Mouse (Mus musculus) MEL (cell line): ENCODE data around the gene Exoc3l. TPM values are rescaled to one million over a fixed set of nuclear protein-coding genes. Genes with fewer than 3 reads are reported as not detected.

Source experiments
- DNase-seq: peaks from one replicate; pipeline ENCODE4 v3.0.0; 2011; ENCODE audit warnings: low read depth, low spot score
- H3K27ac ChIP-seq: 2 replicates; pipeline ENCODE4 v1.5.1; 2012; ENCODE audit warnings: low read depth, mild to moderate bottlenecking, control low read depth, low read length, moderate library complexity; ENCODE audit not compliant: control insufficient read depth
- H3K27me3 ChIP-seq, 2 experiments: fragments of 150-350 bp in 1 of 2; sonication (generic) in 1 of 2; 2 replicates each; pipeline ENCODE4 v1.6.1; 2012; ENCODE audit warnings: low read length in 2 of 2, mild to moderate bottlenecking in 2 of 2, improper control_type of control experiment in 1 of 2, moderate library complexity in 1 of 2; ENCODE audit not compliant: insufficient read depth in 2 of 2, control insufficient read depth in 1 of 2
- H3K36me3 ChIP-seq, 2 experiments: 2 replicates each; pipeline ENCODE4 v1.6.1; 2012 to 2014; ENCODE audit warnings: low read length in 2 of 2, improper control_type of control experiment in 1 of 2, inconsistent platforms in 1 of 2, mild to moderate bottlenecking in 1 of 2; ENCODE audit not compliant: insufficient read depth in 2 of 2, control insufficient read depth in 1 of 2
- H3K4me1 ChIP-seq, 2 experiments: fragments of 150-350 bp in 1 of 2; sonication (generic) in 1 of 2; 2 replicates each; pipeline ENCODE4 v1.6.1; 2012; ENCODE audit warnings: low read length in 2 of 2, improper control_type of control experiment in 1 of 2, mild to moderate bottlenecking in 1 of 2; ENCODE audit not compliant: insufficient read depth in 2 of 2, control insufficient read depth in 1 of 2
- H3K4me3 ChIP-seq, 2 experiments: fragments of 150-350 bp in 1 of 2; sonication (generic) in 1 of 2; 2 replicates each; pipeline ENCODE4 v1.5.1; 2012; ENCODE audit warnings: low read depth in 2 of 2, low read length in 2 of 2, mild to moderate bottlenecking in 2 of 2, moderate library complexity in 2 of 2, control low read depth in 1 of 2, improper control_type of control experiment in 1 of 2; ENCODE audit not compliant: control insufficient read depth in 1 of 2, insufficient read depth in 1 of 2
- H3K79me2 ChIP-seq: 2 replicates; pipeline ENCODE4 v1.6.1; 2012; ENCODE audit warnings: mild to moderate bottlenecking, low read length, moderate library complexity; ENCODE audit not compliant: control insufficient read depth, poor library complexity, insufficient read depth
- H3K9ac ChIP-seq: 2 replicates; pipeline ENCODE4 v1.6.1; 2012; ENCODE audit warnings: low read depth, mild to moderate bottlenecking, control low read depth, low read length, moderate library complexity; ENCODE audit not compliant: control insufficient read depth, poor library complexity, severe bottlenecking
- H3K9me3 ChIP-seq: fragments of 150-350 bp; sonication (generic); replicated peaks from 2 replicates; pipeline ENCODE4 v1.6.1; 2012; ENCODE audit warnings: mild to moderate bottlenecking, low read length, improper control_type of control experiment, moderate library complexity; ENCODE audit not compliant: insufficient read depth
- BHLHE40 ChIP-seq: IDR thresholded peaks from 2 replicates; pipeline ENCODE4 v1.6.1; 2012; ENCODE audit warnings: low read depth, mild to moderate bottlenecking, inconsistent platforms, low read length, improper control_type of control experiment, borderline replicate concordance
- CHD1 ChIP-seq: IDR thresholded peaks from 2 replicates; pipeline ENCODE4 v1.6.1; 2012; ENCODE audit warnings: low read depth, mild to moderate bottlenecking, inconsistent platforms, low read length, improper control_type of control experiment
- CHD2 ChIP-seq: IDR thresholded peaks from 2 replicates; pipeline ENCODE4 v1.6.1; 2011; ENCODE audit warnings: low read length, improper control_type of control experiment
- CTCF ChIP-seq, 3 experiments: IDR thresholded peaks in 2 of 3; conservative IDR thresholded peaks in 1 of 3; 2 replicates each; pipeline ENCODE4 v1.5.1; 2011 to 2012; ENCODE audit warnings: low read length in 3 of 3, low read depth in 2 of 3, mild to moderate bottlenecking in 2 of 3, improper control_type of control experiment in 1 of 3, inconsistent platforms in 1 of 3, mixed read lengths in 1 of 3, moderate library complexity in 1 of 3; ENCODE audit not compliant: control insufficient read depth in 1 of 3, insufficient read depth in 1 of 3, poor library complexity in 1 of 3, severe bottlenecking in 1 of 3
- E2F4 ChIP-seq: IDR thresholded peaks from 2 replicates; pipeline ENCODE4 v1.6.1; 2011; ENCODE audit warnings: low read depth, low read length, improper control_type of control experiment, borderline replicate concordance
- ETS1 ChIP-seq: IDR thresholded peaks from 2 replicates; pipeline ENCODE4 v1.6.1; 2012; ENCODE audit warnings: low read depth, mild to moderate bottlenecking, inconsistent platforms, low read length, improper control_type of control experiment, moderate library complexity
- GATA1 ChIP-seq: IDR thresholded peaks from 2 replicates; pipeline ENCODE4 v1.6.1; 2011; ENCODE audit warnings: low read depth, low read length, improper control_type of control experiment
- HCFC1 ChIP-seq: IDR thresholded peaks from 2 replicates; pipeline ENCODE4 v1.6.1; 2012; ENCODE audit warnings: low read depth, mild to moderate bottlenecking, inconsistent platforms, low read length, improper control_type of control experiment, moderate library complexity
- JUND ChIP-seq: IDR thresholded peaks from 2 replicates; pipeline ENCODE4 v1.6.1; 2011; ENCODE audit warnings: low read depth, mild to moderate bottlenecking, improper control_type of control experiment, low read length
- KAT2A ChIP-seq: conservative IDR thresholded peaks from 2 replicates; pipeline ENCODE4 v1.6.1; 2012; ENCODE audit warnings: low read depth, low read length, improper control_type of control experiment, inconsistent platforms
- MAX ChIP-seq: IDR thresholded peaks from 2 replicates; pipeline ENCODE4 v1.6.1; 2011; ENCODE audit warnings: low read length, improper control_type of control experiment
- MAZ ChIP-seq: IDR thresholded peaks from 2 replicates; pipeline ENCODE4 v1.6.1; 2012; ENCODE audit warnings: low read depth, mild to moderate bottlenecking, inconsistent platforms, low read length, improper control_type of control experiment
- MXI1 ChIP-seq: IDR thresholded peaks from 2 replicates; pipeline ENCODE4 v1.6.1; 2011; ENCODE audit warnings: mild to moderate bottlenecking, low read depth, low read length, improper control_type of control experiment
- MYB ChIP-seq: IDR thresholded peaks from 2 replicates; pipeline ENCODE4 v1.6.1; 2011; ENCODE audit warnings: mild to moderate bottlenecking, low read depth, low read length, improper control_type of control experiment
- MYC ChIP-seq: IDR thresholded peaks from 2 replicates; pipeline ENCODE4 v1.6.1; 2011; ENCODE audit warnings: low read depth, mild to moderate bottlenecking, low read length, improper control_type of control experiment, moderate library complexity
- NELFE ChIP-seq: IDR thresholded peaks from 2 replicates; pipeline ENCODE4 v1.6.1; 2011; ENCODE audit warnings: low read depth, low read length, improper control_type of control experiment
- NRF1 ChIP-seq: IDR thresholded peaks from 2 replicates; pipeline ENCODE4 v1.6.1; 2014; ENCODE audit warnings: low read depth, mild to moderate bottlenecking, inconsistent platforms, low read length, improper control_type of control experiment, moderate library complexity; ENCODE audit not compliant: poor library complexity, insufficient read depth, severe bottlenecking
- POLR2A ChIP-seq, 2 experiments: IDR thresholded peaks; 2 replicates each; pipeline ENCODE4 v1.6.1; 2011 to 2012; ENCODE audit warnings: low read length in 2 of 2, mild to moderate bottlenecking in 2 of 2, control low read depth in 1 of 2, improper control_type of control experiment in 1 of 2, low read depth in 1 of 2, moderate library complexity in 1 of 2; ENCODE audit not compliant: control insufficient read depth in 1 of 2, insufficient read depth in 1 of 2, poor library complexity in 1 of 2
- POLR2AphosphoS2 ChIP-seq: IDR thresholded peaks from 2 replicates; pipeline ENCODE4 v1.6.1; 2011; ENCODE audit warnings: low read length, improper control_type of control experiment
- POLR2AphosphoS5 ChIP-seq: IDR thresholded peaks from 2 replicates; pipeline ENCODE4 v1.6.1; 2012; ENCODE audit warnings: low read depth, borderline replicate concordance, mild to moderate bottlenecking, inconsistent platforms, low read length, moderate library complexity, mixed read lengths
- RCOR1 ChIP-seq: IDR thresholded peaks from 2 replicates; pipeline ENCODE4 v1.6.1; 2012; ENCODE audit warnings: low read depth, mild to moderate bottlenecking, inconsistent platforms, low read length, improper control_type of control experiment
- SIN3A ChIP-seq: IDR thresholded peaks from 2 replicates; pipeline ENCODE4 v1.6.1; 2012; ENCODE audit warnings: low read length, improper control_type of control experiment, inconsistent platforms
- SMC3 ChIP-seq: IDR thresholded peaks from 2 replicates; pipeline ENCODE4 v1.6.1; 2011; ENCODE audit warnings: low read depth, low read length, improper control_type of control experiment
- TAL1 ChIP-seq: IDR thresholded peaks from 2 replicates; pipeline ENCODE4 v1.6.1; 2012; ENCODE audit warnings: mild to moderate bottlenecking, inconsistent platforms, low read length, moderate library complexity, mixed read lengths
- TBP ChIP-seq: IDR thresholded peaks from 2 replicates; pipeline ENCODE4 v1.8.0; 2011; ENCODE audit warnings: low read depth, low read length, improper control_type of control experiment
- TCF12 ChIP-seq: IDR thresholded peaks from 2 replicates; pipeline ENCODE4 v1.6.1; 2014; ENCODE audit warnings: low read depth, mild to moderate bottlenecking, inconsistent platforms, low read length, improper control_type of control experiment, moderate library complexity
- UBTF ChIP-seq: IDR thresholded peaks from 2 replicates; pipeline ENCODE4 v1.6.1; 2012; ENCODE audit warnings: low read depth, mild to moderate bottlenecking, inconsistent platforms, low read length, improper control_type of control experiment, moderate library complexity, borderline replicate concordance; ENCODE audit not compliant: insufficient read depth
- USF2 ChIP-seq, 2 experiments: IDR thresholded peaks; 2 replicates each; pipeline ENCODE4 v1.6.1; 2011 to 2012; ENCODE audit warnings: improper control_type of control experiment in 2 of 2, low read length in 2 of 2, borderline replicate concordance in 1 of 2, inconsistent platforms in 1 of 2, low read depth in 1 of 2, mild to moderate bottlenecking in 1 of 2; ENCODE audit not compliant: insufficient read depth in 1 of 2
- ZC3H11A ChIP-seq: IDR thresholded peaks from 2 replicates; pipeline ENCODE4 v1.6.1; 2012; ENCODE audit warnings: low read depth, mild to moderate bottlenecking, inconsistent platforms, low read length, improper control_type of control experiment
- ZKSCAN1 ChIP-seq: IDR thresholded peaks from 2 replicates; pipeline ENCODE4 v1.6.1; 2012; ENCODE audit warnings: low read depth, mild to moderate bottlenecking, inconsistent platforms, low read length, improper control_type of control experiment, moderate library complexity
- ZMIZ1 ChIP-seq: IDR thresholded peaks from 2 replicates; pipeline ENCODE4 v1.6.1; 2012; ENCODE audit warnings: low read depth, mild to moderate bottlenecking, inconsistent platforms, low read length, improper control_type of control experiment, moderate library complexity
- ZNF384 ChIP-seq: IDR thresholded peaks from 2 replicates; pipeline ENCODE4 v1.6.1; 2012; ENCODE audit warnings: low read depth, mild to moderate bottlenecking, inconsistent platforms, low read length, improper control_type of control experiment
- polyA plus RNA-seq, 2 experiments: library from polyadenylated mRNA; stranded (reverse) in 1 of 2; unstranded in 1 of 2; fragments of >175 nt in 1 of 2; fragments of >200 nt in 1 of 2; gene quantifications; 2 replicates each; pipeline versions ENCODE4 v1.2.1 to v1.2.4; 2012; ENCODE audit warnings: low replicate concordance in 2 of 2, low read depth in 1 of 2; ENCODE audit not compliant: insufficient read length in 2 of 2, insufficient read depth in 1 of 2, missing spikeins in 1 of 2
- total RNA-seq: library from RNA; depleted of rRNA; stranded (reverse); fragments of 300-350 nt; gene quantifications from 2 replicates; pipeline ENCODE4 v1.2.3, GENCODE M21; 2012

Exoc3l gene
- total and polyA plus RNA-seq, 3 experiments, result 0.69 to 2.0 TPM; not detected in 1

GRCm38 (mm10) chr8:105265128-105265527 is 30.8 kb downstream of the Exoc3l start (continued):
- TF ChIP-seq MYB (peak; percentile 39; the same call in 1 of the 2 replicates), GATA1 (no peak), POLR2AphosphoS5 (no peak), E2F4 (no peak), TCF12 (no peak), KAT2A (no peak), JUND (no peak), ZNF384 (no peak), TAL1 (no peak), MYC (peak; percentile 53; the same call in 1 of the 2 replicates), CHD2 (no peak), BHLHE40 (no peak)

- Histone ChIP-seq H3K4me1 (peaks cover 7 to 38% of the 10 kb centered on the region in 2 experiments), H3K27ac (peak within 1 kb of the TSS; percentile 77), H3K27me3 (no peaks in the 10 kb centered on the region)
- no peak for TF ChIP-seq MYC
- peak; percentile 73 to 78 for TF ChIP-seq POLR2A (IDR thresholded peaks at IDR 0.05; ENCODE audit: control insufficient read depth in 1 of 2, insufficient read depth in 1 of 2, low read depth in 1 of 2, low read length in 2 of 2, poor library complexity in 1 of 2)
- TF ChIP-seq POLR2AphosphoS2, result peak; percentile 82; the same call in 1 of the 2 replicates
- TF ChIP-seq GATA1, result peak; percentile 7; the same call in 1 of the 2 replicates
- TF ChIP-seq TCF12, result peak; percentile 29
- TF ChIP-seq SMC3, result no peak
- TF ChIP-seq NRF1, result peak; percentile 81
- TF ChIP-seq USF2 (IDR thresholded peaks at IDR 0.05; ENCODE audit: borderline replicate concordance in 1 of 2, insufficient read depth in 1 of 2, low read depth in 1 of 2, low read length in 2 of 2), result no peak
- TF ChIP-seq NELFE, result peak; percentile 77
- TF ChIP-seq TBP, result no peak
- TF ChIP-seq UBTF, result 0 out of 2 replicates have a peak, but pooled peaks have one; percentile 72
- no peak for TF ChIP-seq ETS1
- no peak for TF ChIP-seq MAZ
- peak; percentile 85; the same call in 1 of the 2 replicates for TF ChIP-seq ZMIZ1
- peak; percentile 77 for TF ChIP-seq HCFC1
- TF ChIP-seq MAX, result no peak
- no peak for TF ChIP-seq ZC3H11A
- TF ChIP-seq CHD1, result no peak
- peak; percentile 82 for TF ChIP-seq MXI1
- TF ChIP-seq SIN3A, result peak; percentile 85
- TF ChIP-seq BHLHE40, result no peak
- TF ChIP-seq MYB, result no peak
- no peak for TF ChIP-seq ZNF384
- TF ChIP-seq CTCF (IDR thresholded peaks at IDR 0.05 in 2 of 3, conservative IDR thresholded peaks at IDR 0.05 in 1 of 3; ENCODE audit: control insufficient read depth in 1 of 3, insufficient read depth in 1 of 3, low read depth in 2 of 3, low read length in 3 of 3, poor library complexity in 1 of 3, severe bottlenecking in 1 of 3), result 0 out of 6 replicates have a peak, but pooled peaks of 1 of the 3 experiments have one; percentile 1
- TF ChIP-seq TAL1, result no peak
- no peak for TF ChIP-seq RCOR1
- no peak for TF ChIP-seq ZKSCAN1
Observed at GRCm38 (mm10) chr8:105264024-105264982, 31.6 kb downstream of the Exoc3l start, which contains the start of the genes Tradd and Fbxl8. Gene Tradd, minus strand, starts transcription at chr8:105264609. Gene Fbxl8, plus strand, starts transcription at chr8:105264648.

More at GRCm38 (mm10) chr8:105264024-105264982, 31.6 kb downstream of the Exoc3l start, which contains the start of the genes Tradd and Fbxl8:
- Histone ChIP-seq H3K79me2 (peaks cover 15% of the 10 kb centered on the region), H3K9me3 (no peaks in the 10 kb centered on the region), H3K36me3 (peaks cover 0 to 25% of the 10 kb centered on the region in 2 experiments; a peak in 2 of 4 replicates), H3K4me3 (peak within 1 kb of the TSS; percentile 84 to 98), H3K9ac (peak within 1 kb of the TSS; percentile 91)
- DNase-seq, result peak; percentile 87
